Mouse (Mus musculus) urinary bladder, postnatal 10 days (tissue): Measurements from ENCODE around the gene Olfr125.

Experiments used
- DNase-seq: peaks from one replicate; pipeline ENCODE4 v3.0.0; 2022; ENCODE audit warnings: low spot score

The Olfr125 gene

GRCm38 (mm10) chr17:37832649-37833048 lies at the start of gene Olfr125:
TSS of gene Olfr125 (plus strand) at chr17:37832949.
- DNase-seq: no peak

GRCm38 (mm10) chr17:37793229-37793628 lies 39.5 kb upstream of the Olfr125 start, which contains the start of gene Olfr123:
TSS of gene Olfr123 (plus strand) at chr17:37793529.
- DNase-seq: no peak

GRCm38 (mm10) chr17:37799588-37799987 lies 33.2 kb upstream of the Olfr125 start, which contains the start of gene Olfr124:
TSS of gene Olfr124 (plus strand) at chr17:37799888.
- DNase-seq: no peak

- DNase-seq: no peak
Measured at GRCm38 (mm10) chr17:37847183-37847582, 14.4 kb downstream of the Olfr125 start, which contains the start of gene Olfr126. TSS of gene Olfr126 (plus strand) at chr17:37847483.

- no peak for DNase-seq
Measured at GRCm38 (mm10) chr17:37863901-37864300, 31.2 kb downstream of the Olfr125 start.

GRCm38 (mm10) chr17:37869676-37870205 lies 37.0 kb downstream of the Olfr125 start:
- no peak for DNase-seq

GRCm38 (mm10) chr17:37873830-37874229 lies 41.1 kb downstream of the Olfr125 start:
- DNase-seq: no peak
